13 mouse cellular contexts compared by ENCODE assay signal in genomic region chr12:85426126-85426525, GRCm38 (mm10).
"Had no signal": no experiment of that assay in that cellular context is flagged by ENCODE, and none has a peak within 500 bp of the region (broad histone marks: within the 10 kb centered on the region; RNA-seq: fewer than 3 reads in every experiment).

No protein-coding gene starts in this region.

- H3K9me3 ChIP-seq: limb, embryonic 12.5 days; liver, embryonic 13.5 days; midbrain, embryonic 10.5 days; midbrain, embryonic 15.5 days; neural tube, embryonic 12.5 days had no signal

- DNase-seq: kidney, adult 8-10 months; kidney, postnatal 25 days; layer of hippocampus, postnatal 36 days; liver; liver, embryonic 13.5 days; liver, postnatal 0 days; lung, postnatal 36 days; thymus, postnatal 14 days had no signal

- H3K9ac ChIP-seq: limb, embryonic 12.5 days; liver, embryonic 13.5 days; liver, postnatal 0 days; midbrain, embryonic 15.5 days; neural tube, embryonic 12.5 days had no signal

- H3K27ac ChIP-seq: limb, embryonic 12.5 days; liver, embryonic 13.5 days; midbrain, embryonic 10.5 days; midbrain, embryonic 15.5 days; neural tube, embryonic 12.5 days; stomach, postnatal 0 days had no signal

- H3K4me1 ChIP-seq: liver, embryonic 13.5 days; midbrain, embryonic 15.5 days; neural tube, embryonic 12.5 days had no signal

- ATAC-seq: liver, postnatal 0 days; midbrain, embryonic 15.5 days had no signal

- H3K36me3 ChIP-seq: limb, embryonic 12.5 days; liver, embryonic 13.5 days; midbrain, embryonic 10.5 days; midbrain, embryonic 15.5 days; neural tube, embryonic 12.5 days had no signal

- H3K4me3 ChIP-seq: limb, embryonic 12.5 days; liver, embryonic 13.5 days; midbrain, embryonic 10.5 days; midbrain, embryonic 15.5 days; neural tube, embryonic 12.5 days had no signal

- H3K4me2 ChIP-seq: limb, embryonic 12.5 days; liver, embryonic 13.5 days; midbrain, embryonic 15.5 days; neural tube, embryonic 12.5 days had no signal

- H3K27me3 ChIP-seq: limb, embryonic 12.5 days; liver, embryonic 13.5 days; midbrain, embryonic 15.5 days; neural tube, embryonic 12.5 days had no signal
